Mouse (Mus musculus): ENCODE results near the gene C2cd4a.

DNA sequence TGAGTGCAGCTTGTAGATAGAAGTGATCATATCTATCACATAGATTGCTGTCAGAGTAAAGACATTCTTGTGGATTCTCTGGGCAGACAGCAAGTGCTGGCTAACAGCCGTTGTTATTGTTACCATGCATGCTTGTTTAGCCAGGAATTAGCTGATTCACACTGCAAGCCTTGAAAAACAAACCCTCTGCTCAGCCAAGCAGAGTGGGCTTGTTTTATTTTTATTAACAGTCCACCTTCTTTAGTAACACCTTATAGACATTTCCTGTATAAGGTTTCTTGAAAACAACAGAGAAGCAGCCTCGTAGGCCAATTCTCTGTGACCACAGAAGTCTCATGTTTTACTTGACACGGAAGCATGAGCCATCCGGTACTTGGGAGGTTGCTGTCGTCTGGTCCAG is 2.4 kb upstream of the C2cd4a start:
- no peak for TF ChIP-seq CTCF (IDR thresholded peaks at IDR 0.05; ENCODE audit: low read depth)
- no peak for TF ChIP-seq EP300 (optimal IDR thresholded peaks at IDR 0.05)
